Mouse (Mus musculus) midbrain, postnatal 0 days (tissue): ENCODE measurements at regions not wholly inside any gene's neighbourhood (a gene's known extent, or its start where the extent isn't known, plus 50 kb on each side); places are given as distances from the start of the nearest gene placed in this dataset.

ENCODE experiments used
- ATAC-seq: fragments of 200-750 bp; cut with Nextera tagmentation; 2 replicates; pipeline ENCODE4 v1.8.0; 2017; ENCODE audit warnings: moderate number of reproducible peaks, mild to moderate bottlenecking, moderate TSS enrichment, moderate library complexity; ENCODE audit not compliant: low FRiP score
- DNase-seq: peaks from one replicate; pipeline ENCODE4 v3.0.0-alpha.2; 2015; ENCODE audit warnings: low spot score
- H3K27ac ChIP-seq: fragments of 300-500 bp; sonication (generic); 2 replicates; pipeline ENCODE4 v1.5.1; 2014; ENCODE audit warnings: low read depth, mild to moderate bottlenecking, low read length, mixed read lengths
- H3K27me3 ChIP-seq: fragments of 300-500 bp; sonication (generic); 2 replicates; pipeline ENCODE4 v1.6.1; 2014; ENCODE audit warnings: low read length, control low read depth, mixed read lengths; ENCODE audit not compliant: insufficient read depth
- H3K36me3 ChIP-seq: fragments of 300-500 bp; sonication (generic); 2 replicates; pipeline ENCODE4 v1.6.1; 2014; ENCODE audit warnings: low read length, control low read depth, mixed read lengths; ENCODE audit not compliant: insufficient read depth
- H3K4me1 ChIP-seq: fragments of 300-500 bp; sonication (generic); 2 replicates; pipeline ENCODE4 v1.6.1; 2014; ENCODE audit warnings: mild to moderate bottlenecking, control low read depth, antibody characterized with exemption, low read length, mixed read lengths; ENCODE audit not compliant: insufficient read depth
- H3K4me2 ChIP-seq: fragments of 300-500 bp; sonication (generic); 2 replicates; pipeline ENCODE4 v1.6.1; 2014; ENCODE audit warnings: low read depth, mild to moderate bottlenecking, low read length, mixed read lengths; ENCODE audit not compliant: poor library complexity, severe bottlenecking
- H3K4me3 ChIP-seq: fragments of 300-500 bp; sonication (generic); 2 replicates; pipeline ENCODE4 v1.5.1; 2014; ENCODE audit warnings: low read depth, mild to moderate bottlenecking, low read length, moderate library complexity
- H3K9ac ChIP-seq: fragments of 300-500 bp; sonication (generic); replicated peaks from 2 replicates; pipeline ENCODE4 v1.6.1; 2014; ENCODE audit warnings: mild to moderate bottlenecking, low read length, moderate library complexity, mixed read lengths; ENCODE audit not compliant: poor library complexity, severe bottlenecking
- H3K9me3 ChIP-seq: fragments of 300-500 bp; sonication (generic); 2 replicates; pipeline ENCODE4 v1.6.1; 2016; ENCODE audit warnings: low read length, control low read depth
- CTCF ChIP-seq: IDR thresholded peaks from 2 replicates; pipeline ENCODE4 v1.5.1; 2016; ENCODE audit warnings: antibody characterized with exemption, mild to moderate bottlenecking
- WGBS: fragments of 180-500 bp; shearing (Covaris S2); extraction: QIAGEN DNeasy Blood & Tissue Kit; methylation state at CpG from one replicate; pipeline ENCODE4 v1.1.7; 2014; 5-methylcytosine and 5-hydroxymethylcytosine counted together

GRCm38 (mm10) chr12:69524337-69525035 lies 58.3 kb downstream of the Vcpkmt start:
- 82% methylated on average over 12 of the region's 12 CpGs for WGBS
- no peak for ATAC-seq
- TF ChIP-seq CTCF: no peak

DNA sequence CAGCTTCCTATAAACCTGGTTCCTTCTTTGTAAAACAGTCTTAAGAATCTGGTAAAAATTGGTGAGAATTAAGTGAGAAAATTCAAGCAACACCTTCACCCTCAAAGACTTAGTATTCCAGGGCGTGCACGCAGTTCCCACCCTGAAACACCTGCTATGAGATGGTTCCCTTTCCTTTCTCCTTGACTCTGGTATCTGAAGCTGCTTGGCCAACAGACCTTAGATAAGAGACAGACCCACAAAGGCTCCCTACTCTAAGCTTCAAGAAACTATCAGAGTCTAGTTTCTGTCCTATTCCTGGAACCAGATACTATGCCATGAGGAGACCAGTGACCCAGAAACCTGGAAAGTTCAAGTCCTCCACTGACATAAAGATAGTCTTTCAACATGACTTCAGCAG lies 63.0 kb downstream of the Vcpkmt start:
- WGBS: 95% methylated on average over 2 of the region's 2 CpGs
- Histone ChIP-seq H3K4me3 (no peak overlapping the region), H3K27ac (no peak overlapping the region), H3K36me3 (no peaks in the 10 kb centered on the region), H3K4me2 (no peak overlapping the region), H3K27me3 (no peaks in the 10 kb centered on the region), H3K9me3 (no peaks in the 10 kb centered on the region), H3K4me1 (no peaks in the 10 kb centered on the region), H3K9ac (no peak overlapping the region)
- no peak for TF ChIP-seq CTCF
- ATAC-seq (no peak), DNase-seq (no peak)

More at GRCm38 (mm10) chr12:69524337-69525035, 58.3 kb downstream of the Vcpkmt start:
- H3K9me3 ChIP-seq: no peaks in the 10 kb centered on the region
- no peaks in the 10 kb centered on the region for H3K36me3 ChIP-seq
- H3K27me3 ChIP-seq: no peaks in the 10 kb centered on the region
- no peaks in the 10 kb centered on the region for H3K4me1 ChIP-seq
- H3K4me2 ChIP-seq: no peak overlapping the region
- no peak overlapping the region for H3K27ac ChIP-seq
- no peak overlapping the region for H3K9ac ChIP-seq
- no peak overlapping the region for H3K4me3 ChIP-seq
- DNase-seq: no peak

- no peak overlapping the region for H3K27ac ChIP-seq
- 86% methylated on average over 2 of the region's 2 CpGs for WGBS
- no peaks in the 10 kb centered on the region for H3K4me1 ChIP-seq
- no peak overlapping the region for H3K4me3 ChIP-seq
- H3K27me3 ChIP-seq: no peaks in the 10 kb centered on the region
- ATAC-seq (no peak), DNase-seq (no peak)
- no peaks in the 10 kb centered on the region for H3K9me3 ChIP-seq
- no peak for TF ChIP-seq CTCF
- H3K36me3 ChIP-seq: no peaks in the 10 kb centered on the region
- H3K4me2 ChIP-seq: no peak overlapping the region
- no peak overlapping the region for H3K9ac ChIP-seq
Measured at GRCm38 (mm10) chr12:69519028-69519427, 63.8 kb downstream of the Vcpkmt start.

DNA sequence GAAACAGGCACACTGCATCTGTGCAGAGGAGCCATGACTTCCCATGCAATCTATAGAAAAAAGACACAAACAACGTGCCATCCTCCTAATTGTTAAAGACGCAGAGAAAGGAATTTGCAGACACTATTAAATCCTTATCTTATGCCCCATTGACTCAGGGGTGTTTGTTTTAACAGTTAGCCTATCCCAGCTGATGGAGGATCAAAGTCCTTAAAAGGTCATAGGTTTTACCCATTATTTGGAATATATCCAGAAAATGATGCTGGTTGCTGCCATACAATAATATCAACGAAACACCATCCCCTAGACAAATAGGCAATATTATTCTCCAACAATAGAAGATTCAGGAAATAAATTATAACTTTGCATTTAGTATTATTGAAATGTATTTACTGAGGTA lies 65.2 kb downstream of the Vcpkmt start:
- H3K4me3 ChIP-seq: no peak overlapping the region
- no peak overlapping the region for H3K27ac ChIP-seq
- DNase-seq: no peak
- 85% methylated on average over 3 of the region's 3 CpGs for WGBS
- H3K9ac ChIP-seq: no peak overlapping the region
- H3K36me3 ChIP-seq: no peaks in the 10 kb centered on the region
- no peak for ATAC-seq
- no peak overlapping the region for H3K4me2 ChIP-seq
- no peaks in the 10 kb centered on the region for H3K9me3 ChIP-seq
- H3K27me3 ChIP-seq: no peaks in the 10 kb centered on the region
- H3K4me1 ChIP-seq: no peaks in the 10 kb centered on the region
- TF ChIP-seq CTCF: no peak

DNA sequence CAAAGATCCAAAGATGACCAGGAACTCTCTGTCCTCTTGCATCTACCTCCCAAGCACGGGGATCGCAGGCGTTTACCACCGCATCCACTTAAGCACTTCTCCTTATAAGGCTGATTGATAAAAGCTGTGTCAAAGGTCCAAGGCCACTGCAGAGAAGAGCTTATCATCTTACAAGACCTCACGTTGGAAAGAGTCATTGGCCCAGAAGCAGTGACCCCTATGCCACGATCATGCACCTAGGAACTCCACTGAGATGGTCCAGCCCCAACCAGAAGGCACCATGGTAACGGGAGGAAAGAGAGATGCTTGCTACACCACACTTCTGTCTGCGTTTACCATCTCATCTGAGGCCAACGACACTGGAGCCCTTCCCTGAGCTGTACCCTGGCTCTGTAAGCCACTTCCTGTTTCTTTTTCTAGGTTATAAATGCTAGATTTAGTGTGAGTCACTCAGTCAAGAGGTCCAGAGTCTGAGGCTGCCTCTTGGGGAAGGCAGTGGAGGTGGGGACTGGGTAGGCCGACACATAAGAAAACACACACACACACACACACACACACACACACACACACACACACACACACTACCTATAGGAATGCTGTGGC lies 66.4 kb downstream of the Vcpkmt start:
- DNase-seq (no peak), ATAC-seq (no peak)
- H3K9ac ChIP-seq: no peak overlapping the region
- 81% methylated on average over 10 of the region's 10 CpGs for WGBS
- H3K4me2 ChIP-seq: no peak overlapping the region
- H3K27ac ChIP-seq: no peak overlapping the region
- no peaks in the 10 kb centered on the region for H3K27me3 ChIP-seq
- H3K9me3 ChIP-seq: no peaks in the 10 kb centered on the region
- H3K36me3 ChIP-seq: no peaks in the 10 kb centered on the region
- no peaks in the 10 kb centered on the region for H3K4me1 ChIP-seq
- no peak overlapping the region for H3K4me3 ChIP-seq
- TF ChIP-seq CTCF: no peak

GRCm38 (mm10) chr12:69515850-69516249 lies 67.0 kb downstream of the Vcpkmt start:
- Histone ChIP-seq H3K4me3 (no peak overlapping the region), H3K9me3 (no peaks in the 10 kb centered on the region), H3K36me3 (no peaks in the 10 kb centered on the region), H3K27ac (no peak overlapping the region), H3K4me1 (no peaks in the 10 kb centered on the region), H3K4me2 (no peak overlapping the region), H3K9ac (no peak overlapping the region), H3K27me3 (no peaks in the 10 kb centered on the region)
- TF ChIP-seq CTCF: no peak
- no peak for DNase-seq
- no peak for ATAC-seq
